Mouse (Mus musculus): ENCODE results near the gene Rras2. TPM values are rescaled to one million over a fixed set of nuclear protein-coding genes. Genes with fewer than 3 reads are reported as not detected.

Gene Rras2
- total RNA-seq, 2 experiments from 2014 or later: 2.1 to 3.8 TPM

DNA sequence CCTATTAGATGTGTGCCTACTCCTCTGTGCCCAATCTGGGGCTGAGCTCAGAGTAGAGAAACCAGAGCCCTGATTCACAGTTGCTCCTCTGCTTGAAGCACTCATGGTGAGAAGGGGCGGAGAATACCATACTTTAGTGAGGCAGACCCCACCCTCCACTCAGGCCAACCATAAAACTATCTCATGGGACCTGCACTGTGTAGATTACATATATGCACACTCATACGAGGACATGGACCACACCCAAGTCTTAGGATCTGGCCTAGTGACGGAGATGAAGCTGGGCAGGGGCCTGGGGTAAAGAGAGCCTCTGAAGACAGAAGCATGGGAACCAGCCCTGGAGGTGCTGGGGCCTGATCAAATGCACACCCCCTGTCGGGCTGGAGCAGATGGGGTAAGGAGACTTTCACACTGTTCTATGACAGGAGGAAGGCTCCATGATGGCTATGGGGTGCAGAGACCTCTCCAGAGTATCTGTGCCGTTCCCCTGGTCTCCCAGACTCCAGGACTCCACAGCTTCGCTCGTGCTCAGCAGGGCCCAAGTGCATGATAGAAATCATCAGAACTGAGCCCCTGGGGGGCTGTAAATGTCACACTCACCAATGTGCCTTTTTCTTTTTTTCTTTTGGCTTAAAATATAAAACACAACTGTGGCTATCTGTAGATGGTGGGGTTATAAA is 119.8 kb downstream of the Rras2 start:
- peak; percentile 83 for ATAC-seq (replicated peaks; ENCODE audit: low FRiP score, low TSS enrichment, poor library complexity, severe bottlenecking)

Other genes starting within 250 kb of the Rras2 start
- 69.9 and 92.9 TPM in 2 replicates for gene Copb1, start 136.9 kb upstream of the Rras2 start, total RNA-seq (2014; fragmentation: Nextera tagmentation)
- gene Copb1, start 136.9 kb upstream of the Rras2 start, total RNA-seq (2017): 69.6 and 89.7 TPM in 2 replicates
- 201 and 286 TPM in 2 replicates for gene Psma1, start 158.3 kb upstream of the Rras2 start, total RNA-seq (2014; fragmentation: Nextera tagmentation)
- gene Psma1, start 158.3 kb upstream of the Rras2 start, total RNA-seq (2017): 276 and 352 TPM in 2 replicates